Mouse (Mus musculus): ENCODE data around the gene Rcc1l. TPM values are rescaled to one million over a fixed set of nuclear protein-coding genes. Genes with fewer than 3 reads are reported as not detected.

Rcc1l gene
- polyA plus RNA-seq (2015; fragmentation: Nextera tagmentation; extraction: Ambion mirVana) = 17.3 and 18.2 TPM in 2 replicates

GRCm38 (mm10) chr5:134176169-134176881 is at the start of gene Rcc1l:
Gene Rcc1l (minus strand): TSS chr5:134176774.

GRCm38 (mm10) chr5:134183880-134184808 is 7.6 kb upstream of the Rcc1l start, which contains the start of gene Gtf2ird2:
Gene Gtf2ird2 (plus strand): TSS chr5:134184019.

GRCm38 (mm10) chr5:134099496-134100211 is 76.9 kb downstream of the Rcc1l start, which contains the start of gene Castor2:
Gene Castor2 (plus strand): TSS chr5:134099711.

Other genes starting within 250 kb of the Rcc1l start
- gene Castor2, start 77.1 kb downstream of the Rcc1l start, polyA plus RNA-seq (2015; fragmentation: Nextera tagmentation; extraction: Ambion mirVana) = 3.0 and 3.5 TPM in 2 replicates
- gene Gtf2ird2, start 7.2 kb upstream of the Rcc1l start, polyA plus RNA-seq (2015; fragmentation: Nextera tagmentation; extraction: Ambion mirVana) = 4.9 and 5.4 TPM in 2 replicates
- 19.6 and 38.4 TPM in 2 replicates for gene Ncf1, start 52.9 kb upstream of the Rcc1l start, polyA plus RNA-seq (2015; fragmentation: Nextera tagmentation; extraction: Ambion mirVana)
- gene Gtf2i, start 138.0 kb upstream of the Rcc1l start, polyA plus RNA-seq (2015; fragmentation: Nextera tagmentation; extraction: Ambion mirVana) = 71.0 and 84.1 TPM in 2 replicates